Mouse (Mus musculus): ENCODE data around the gene Celf2. TPM values are rescaled to one million over a fixed set of nuclear protein-coding genes. Genes with fewer than 3 reads are reported as not detected.

The Celf2 gene
- total RNA-seq, 2 experiments from 2014 or later, result 478 to 500 TPM

DNA sequence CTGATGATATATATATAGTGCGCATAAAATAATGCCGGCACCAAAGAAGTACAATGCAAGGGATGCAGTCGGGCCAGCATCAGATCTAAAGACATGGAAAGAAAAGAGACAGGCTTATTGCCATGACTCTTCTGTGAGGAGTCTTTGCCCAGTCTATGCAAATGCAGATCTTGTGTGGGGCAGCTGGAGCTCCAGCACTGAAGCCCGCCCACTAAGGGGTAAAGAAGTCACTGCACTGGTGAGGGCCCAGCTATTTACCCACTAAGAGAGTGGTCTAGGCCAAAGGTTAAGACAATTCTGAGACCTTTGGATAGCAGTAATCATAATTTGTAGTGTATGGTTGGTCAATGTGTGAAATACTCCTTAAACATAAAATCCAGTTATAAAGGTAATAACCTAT lies 643.6 kb downstream of the Celf2 start:
- intact Hi-C loops (cut with DNase I), result no loop called here
- DNase-seq (ENCODE audit: low spot score in 2 of 2), result no peak

DNA sequence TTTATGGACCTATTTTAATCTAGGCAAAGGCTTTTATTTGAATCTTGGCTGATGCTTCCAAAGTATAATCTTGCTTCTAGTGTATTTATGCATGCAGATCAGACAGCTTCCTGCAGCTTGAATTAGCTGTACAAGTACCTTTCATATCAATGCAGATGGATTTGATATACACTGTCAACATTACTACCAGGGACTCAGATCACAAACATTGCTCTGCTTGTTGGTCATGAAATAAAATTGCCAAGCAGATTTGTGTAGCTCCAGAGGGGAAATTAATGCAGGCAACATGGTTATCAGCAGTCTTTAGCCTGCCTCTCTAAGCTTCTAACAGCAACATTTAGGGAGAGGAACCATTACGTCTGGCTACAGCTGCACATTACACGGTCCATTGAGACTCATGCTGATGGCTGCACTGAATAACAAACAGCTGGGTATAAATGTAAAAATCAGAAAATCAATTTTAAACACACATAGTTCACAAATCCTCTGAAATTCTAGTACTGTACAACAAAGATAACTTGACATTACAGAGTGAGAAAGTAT lies 659.2 kb downstream of the Celf2 start:
- intact Hi-C loops (cut with DNase I), result no loop called here

DNA sequence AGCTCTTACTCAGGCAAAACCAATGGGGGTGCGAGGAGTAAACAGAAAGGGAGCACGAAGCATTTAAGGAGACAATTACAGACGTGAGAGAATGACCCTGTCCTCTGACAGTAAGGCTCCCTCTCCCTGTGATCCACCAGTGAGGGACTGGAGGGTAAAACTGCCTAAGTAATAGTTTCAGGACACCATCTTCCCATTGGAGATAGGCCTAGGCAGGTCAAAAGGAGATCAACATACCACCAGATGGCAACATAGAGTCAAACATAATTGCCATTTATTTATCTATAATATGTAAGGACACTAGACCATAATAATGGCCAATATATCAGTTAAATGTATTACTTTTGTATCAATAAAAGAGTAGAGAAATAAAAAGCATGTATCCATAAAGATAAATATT lies 660.0 kb downstream of the Celf2 start:
- DNase-seq (ENCODE audit: low spot score in 2 of 2), result no peak
- intact Hi-C loops (cut with DNase I), result no loop called here

More for the DNA sequence above, 659.2 kb downstream of the Celf2 start:
- DNase-seq (ENCODE audit: low spot score in 2 of 2), result no peak

DNA sequence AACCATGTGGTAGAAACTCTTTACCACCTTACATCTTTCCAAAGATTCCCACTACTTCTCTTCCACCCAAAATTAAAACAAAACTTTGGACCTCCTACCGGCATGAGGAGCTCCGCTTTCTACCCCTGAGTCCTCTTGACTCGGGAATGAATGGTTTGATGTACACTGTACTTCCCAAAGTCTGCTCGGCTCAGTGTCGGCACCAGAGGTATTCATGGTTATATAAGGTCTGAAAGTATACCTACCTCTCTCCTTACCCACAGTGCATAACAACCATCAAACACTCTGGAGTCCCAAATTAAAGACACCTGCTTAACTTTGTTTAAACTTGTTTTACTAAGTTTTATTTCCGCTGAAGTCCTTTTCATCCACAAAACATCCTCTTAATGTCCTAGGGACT lies 679.3 kb downstream of the Celf2 start:
- intact Hi-C loops (cut with DNase I), result no loop called here

DNA sequence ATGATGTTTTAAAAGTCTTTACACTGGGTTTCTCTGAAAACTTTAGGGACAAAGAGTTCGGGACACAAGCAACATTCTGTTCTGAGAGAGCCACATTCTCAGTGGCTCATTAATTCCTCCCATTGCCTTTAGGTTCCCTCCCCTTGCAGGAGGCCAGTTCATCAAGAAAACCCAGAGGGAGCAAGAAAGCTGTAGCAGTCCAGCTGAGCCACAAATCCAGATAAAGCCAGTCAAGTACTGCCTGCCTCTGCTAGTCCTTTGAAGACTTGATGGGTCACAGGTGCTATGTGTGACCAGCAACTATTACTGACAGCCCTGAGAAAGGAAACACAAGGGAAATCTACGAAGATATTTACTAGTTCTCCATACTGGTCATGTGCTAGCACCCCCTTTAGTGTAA lies 681.8 kb downstream of the Celf2 start:
- DNase-seq (ENCODE audit: low spot score in 2 of 2), result no peak
- intact Hi-C loops (cut with DNase I), result no loop called here

More for the DNA sequence above, 679.3 kb downstream of the Celf2 start:
- no peak for DNase-seq (ENCODE audit: low spot score in 2 of 2)

DNA sequence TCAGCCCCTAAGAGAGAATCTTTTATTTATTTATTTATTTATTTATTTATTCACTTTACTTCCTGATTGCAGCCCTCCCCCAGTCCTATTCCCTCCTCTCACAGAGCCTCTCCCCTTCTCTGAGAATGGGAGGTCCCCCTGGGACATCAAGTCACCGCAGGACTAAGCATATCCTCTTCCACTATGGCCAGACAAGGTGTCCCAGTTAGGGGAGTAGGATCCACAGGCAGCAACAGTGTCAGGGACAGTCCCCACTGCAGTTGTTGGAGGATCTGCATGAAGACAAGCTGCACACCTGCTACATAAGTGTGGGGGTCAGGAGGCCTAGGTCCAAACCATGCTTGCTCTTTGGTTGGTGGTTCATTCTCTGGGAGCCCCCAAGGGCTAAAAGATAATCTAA lies 686.3 kb downstream of the Celf2 start:
- intact Hi-C loops (cut with DNase I), result no loop called here
- DNase-seq (ENCODE audit: low spot score in 2 of 2), result no peak

DNA sequence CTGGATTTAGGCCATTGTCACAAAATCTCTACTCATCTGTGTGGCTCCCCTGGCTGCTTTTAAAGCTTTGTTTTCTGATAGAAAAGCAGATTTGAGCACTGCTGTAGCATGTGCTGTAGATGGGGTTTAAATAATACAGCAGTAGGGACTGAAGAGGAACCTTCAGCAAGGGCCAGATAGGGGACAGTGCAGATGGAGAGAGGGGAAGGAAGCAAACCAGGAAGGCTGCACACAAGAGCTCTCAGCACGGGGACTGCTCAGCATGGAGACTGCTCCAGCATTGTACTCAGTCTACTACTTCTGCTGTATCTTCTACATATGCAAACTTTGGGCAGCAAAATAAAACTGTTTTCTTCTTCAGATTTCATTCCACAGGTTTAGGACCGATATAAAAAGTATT lies 687.8 kb downstream of the Celf2 start:
- no peak for DNase-seq (ENCODE audit: low spot score in 2 of 2)
- intact Hi-C loops (cut with DNase I), result no loop called here

DNA sequence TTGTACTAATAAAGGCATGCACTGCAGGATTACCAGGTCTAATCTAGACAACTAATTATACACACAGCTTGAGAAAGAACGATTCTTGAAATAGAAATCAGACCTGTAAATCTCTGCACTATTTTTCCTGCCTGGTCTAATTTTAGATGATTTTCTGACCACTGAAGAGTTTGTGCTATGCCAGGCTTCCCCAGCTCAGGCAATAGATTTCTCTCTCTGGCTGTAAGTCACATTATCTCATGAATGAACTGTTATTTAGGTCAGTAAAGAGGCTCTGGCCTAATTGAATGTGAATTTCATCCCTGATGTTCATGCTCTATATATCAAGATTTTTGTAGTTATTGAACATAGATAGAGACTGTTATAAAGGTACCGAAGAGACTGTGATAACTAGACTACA lies 694.1 kb downstream of the Celf2 start:
- intact Hi-C loops (cut with DNase I), result no loop called here

DNA sequence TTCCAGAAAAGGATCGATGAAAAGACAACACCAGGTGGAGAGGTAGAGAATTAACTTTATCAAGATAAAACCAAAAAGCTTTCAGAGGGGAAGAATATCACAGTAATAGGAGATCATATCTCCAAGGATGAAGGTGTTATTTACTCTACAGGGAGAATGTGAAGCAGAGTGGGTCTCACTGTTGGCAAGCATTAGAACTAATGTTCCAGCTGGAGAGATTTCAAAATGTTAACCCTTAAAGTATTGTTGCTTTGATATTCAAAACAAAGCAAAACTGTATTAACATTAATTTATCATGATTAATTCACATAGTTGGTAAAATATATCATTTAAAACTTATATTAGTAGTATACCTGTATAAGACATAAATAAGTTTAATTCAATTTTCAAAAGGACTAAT lies 700.6 kb downstream of the Celf2 start:
- no peak for DNase-seq (ENCODE audit: low spot score in 2 of 2)
- intact Hi-C loops (cut with DNase I), result no loop called here

More for the DNA sequence above, 694.1 kb downstream of the Celf2 start:
- no peak for DNase-seq (ENCODE audit: low spot score in 2 of 2)

DNA sequence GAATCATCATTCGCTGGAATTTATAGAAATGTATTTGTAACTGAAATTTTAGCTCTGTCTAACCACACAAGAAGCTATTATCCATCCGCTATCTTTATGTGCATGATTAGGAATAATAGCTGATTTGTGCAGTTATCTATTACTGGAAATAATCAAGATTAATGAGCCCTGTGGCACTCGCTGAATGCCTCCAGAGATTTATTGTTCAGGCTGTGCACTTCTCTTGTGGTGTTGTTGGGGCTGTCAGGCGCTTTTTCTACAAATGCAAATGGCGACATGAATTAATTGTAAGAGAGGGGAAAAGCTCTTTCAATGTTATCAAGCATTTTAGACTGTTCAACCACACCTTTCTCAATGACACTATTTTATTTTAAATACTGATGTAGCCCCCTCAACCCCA lies 712.6 kb downstream of the Celf2 start:
- intact Hi-C loops (cut with DNase I), result no loop called here

DNA sequence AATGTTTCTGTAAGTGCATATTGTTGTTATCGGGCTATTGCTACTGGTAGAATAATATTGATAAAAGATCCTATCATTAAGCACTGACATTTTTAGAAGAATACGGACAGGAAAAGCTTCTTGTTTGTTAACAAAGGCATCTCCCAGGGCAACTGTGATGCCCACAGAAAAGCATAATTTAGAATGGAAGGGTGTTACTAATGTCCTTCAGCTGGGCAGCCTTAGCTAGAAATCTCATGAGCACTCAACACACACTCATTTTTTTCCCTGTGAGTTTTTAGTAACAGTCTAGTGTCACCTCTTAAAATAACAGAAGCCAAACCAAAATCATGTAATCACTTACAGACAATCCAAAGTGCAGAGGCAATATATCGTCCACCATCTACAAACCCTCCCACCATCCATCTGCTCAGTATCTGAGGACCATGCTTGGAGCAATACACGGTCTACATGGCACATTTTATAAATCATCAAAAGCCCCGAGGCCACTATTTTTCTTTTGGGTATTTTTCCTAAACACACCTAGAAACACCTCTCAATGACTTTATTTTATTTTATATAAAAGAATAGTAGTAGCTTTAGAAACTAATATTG lies 713.3 kb downstream of the Celf2 start:
- DNase-seq (ENCODE audit: low spot score in 2 of 2), result no peak

More for the DNA sequence above, 712.6 kb downstream of the Celf2 start:
- no peak for DNase-seq (ENCODE audit: low spot score in 2 of 2)

DNA sequence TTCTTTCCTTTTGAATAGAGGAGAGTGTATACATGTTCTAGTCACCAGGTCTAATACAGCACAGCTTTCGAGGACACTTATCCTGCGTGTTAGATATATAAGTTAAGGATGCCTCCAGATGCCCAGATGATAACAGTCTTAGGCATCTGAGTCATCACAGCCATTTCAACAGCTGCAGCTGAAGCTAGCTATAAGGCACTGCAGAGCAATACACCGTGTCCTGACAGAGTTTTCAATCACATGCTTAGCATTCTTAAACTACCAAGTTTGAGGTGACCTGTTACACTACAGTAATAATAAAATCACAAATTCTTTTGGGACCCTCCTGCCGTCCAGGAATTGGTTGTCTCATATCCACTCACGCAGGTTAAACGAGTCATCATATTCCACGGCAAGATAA lies 714.5 kb downstream of the Celf2 start:
- intact Hi-C loops (cut with DNase I), result no loop called here

More for the DNA sequence above, 713.3 kb downstream of the Celf2 start:
- intact Hi-C loops (cut with DNase I), result no loop called here

DNA sequence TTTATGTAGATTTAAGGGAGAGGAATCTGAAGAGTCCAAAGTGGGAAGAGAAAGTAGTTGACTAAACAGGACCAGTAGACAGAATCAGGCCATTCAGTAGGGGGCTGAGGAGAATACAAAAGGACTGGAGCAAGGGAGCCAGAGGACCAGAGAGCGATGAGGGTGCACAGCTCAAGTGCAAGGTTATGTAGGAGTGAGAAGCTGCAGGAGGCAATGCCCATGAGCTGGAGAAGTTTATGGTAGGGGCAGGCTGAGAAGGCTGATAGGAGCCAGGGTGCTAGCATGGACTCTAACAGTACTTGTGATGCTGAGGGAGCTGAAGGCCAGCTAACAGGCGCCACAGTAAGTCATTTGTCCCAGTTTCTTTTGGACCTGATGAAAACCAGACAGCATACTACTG lies 718.5 kb downstream of the Celf2 start:
- no peak for DNase-seq (ENCODE audit: low spot score in 2 of 2)
- intact Hi-C loops (cut with DNase I), result no loop called here

More for the DNA sequence above, 714.5 kb downstream of the Celf2 start:
- DNase-seq (ENCODE audit: low spot score in 2 of 2), result no peak

DNA sequence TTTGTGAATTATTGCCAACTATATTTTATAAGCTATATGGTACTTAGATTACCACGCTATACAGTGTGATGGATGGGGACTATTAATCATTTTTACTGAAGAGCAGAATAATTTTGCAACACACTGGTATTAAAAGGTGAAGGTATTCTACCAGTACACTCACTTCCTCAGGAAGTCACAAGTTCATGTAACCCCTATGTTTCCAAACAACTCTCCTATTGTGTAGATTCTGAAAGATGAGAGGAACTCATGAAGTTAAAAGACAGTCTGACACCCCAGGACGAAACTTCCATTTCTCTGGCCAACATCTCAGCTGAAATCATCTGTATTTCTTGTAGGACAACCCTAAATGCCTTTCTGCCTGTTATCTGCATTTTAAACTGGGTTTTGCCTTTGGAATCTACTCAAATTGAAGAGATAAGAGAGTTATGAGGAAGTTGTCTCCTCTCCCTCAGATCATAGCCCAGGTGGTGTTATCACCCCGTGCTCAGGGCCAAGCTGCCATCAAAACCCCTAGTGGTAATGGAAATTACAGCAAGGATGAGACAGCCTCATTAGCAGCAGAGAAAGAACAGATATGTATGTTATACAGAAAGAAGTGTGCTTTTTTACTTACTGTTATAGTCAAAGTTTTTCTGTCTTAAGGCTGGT lies 722.7 kb downstream of the Celf2 start:
- DNase-seq (ENCODE audit: low spot score in 2 of 2), result no peak
- intact Hi-C loops (cut with DNase I), result no loop called here

DNA sequence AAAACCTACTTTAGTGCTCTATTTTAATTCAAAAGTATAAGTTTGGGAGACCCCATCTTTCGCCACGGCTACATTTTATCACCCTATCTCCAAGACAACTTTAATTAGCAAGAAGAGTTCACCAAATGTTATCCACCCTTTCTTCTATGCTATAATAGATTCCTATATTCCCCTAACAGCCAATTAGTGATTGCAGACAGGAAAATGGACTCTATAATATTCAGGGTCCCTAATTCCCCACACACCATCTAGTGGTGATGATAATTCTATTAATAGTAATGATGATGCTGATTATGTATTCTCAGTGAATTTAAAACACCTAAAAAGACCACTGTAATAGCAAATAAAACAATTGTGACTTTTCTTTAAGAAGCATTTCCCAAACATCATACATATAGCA lies 739.1 kb downstream of the Celf2 start:
- no peak for DNase-seq (ENCODE audit: low spot score in 2 of 2)
- intact Hi-C loops (cut with DNase I), result no loop called here

DNA sequence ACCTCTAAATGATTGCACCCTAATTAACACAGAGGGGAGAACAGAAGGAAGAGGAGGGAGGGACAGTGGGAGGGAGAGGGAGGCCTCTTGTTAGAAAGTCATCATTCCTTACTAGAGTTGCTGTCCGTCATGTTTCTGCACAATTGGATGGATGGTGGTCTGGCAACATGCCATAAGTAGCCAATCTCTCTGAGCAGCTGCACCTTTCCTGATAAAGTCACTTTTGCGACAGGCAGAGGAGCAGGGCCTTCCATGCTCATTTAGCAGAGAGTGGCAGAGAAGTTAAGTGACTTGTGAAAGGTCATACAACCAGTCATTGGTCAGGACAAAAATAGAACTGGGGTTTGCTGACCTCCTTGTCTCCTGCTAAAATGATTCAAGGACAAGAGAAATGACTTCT lies 747.0 kb downstream of the Celf2 start:
- intact Hi-C loops (cut with DNase I), result no loop called here
- no peak for DNase-seq (ENCODE audit: low spot score in 2 of 2)

DNA sequence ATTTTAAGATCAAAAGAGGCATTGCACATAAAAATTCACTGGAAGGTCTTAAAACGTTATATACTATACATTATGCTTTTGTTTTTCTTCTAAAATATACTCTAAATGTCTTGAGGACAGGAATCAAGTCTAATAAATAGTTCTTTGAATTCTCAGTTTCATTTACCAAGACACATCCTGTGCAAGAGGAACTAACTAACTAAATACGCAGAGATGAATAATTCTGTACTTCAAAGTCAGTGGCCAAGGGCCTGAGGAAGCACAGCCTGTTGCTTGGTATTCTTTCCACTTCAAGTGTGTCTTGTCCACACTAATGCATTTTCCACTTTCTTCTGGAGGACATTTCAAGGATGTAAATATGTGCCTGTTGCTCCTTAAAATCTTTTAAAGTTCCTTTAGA lies 766.2 kb downstream of the Celf2 start:
- intact Hi-C loops (cut with DNase I), result no loop called here
- no peak for DNase-seq (ENCODE audit: low spot score in 2 of 2)

DNA sequence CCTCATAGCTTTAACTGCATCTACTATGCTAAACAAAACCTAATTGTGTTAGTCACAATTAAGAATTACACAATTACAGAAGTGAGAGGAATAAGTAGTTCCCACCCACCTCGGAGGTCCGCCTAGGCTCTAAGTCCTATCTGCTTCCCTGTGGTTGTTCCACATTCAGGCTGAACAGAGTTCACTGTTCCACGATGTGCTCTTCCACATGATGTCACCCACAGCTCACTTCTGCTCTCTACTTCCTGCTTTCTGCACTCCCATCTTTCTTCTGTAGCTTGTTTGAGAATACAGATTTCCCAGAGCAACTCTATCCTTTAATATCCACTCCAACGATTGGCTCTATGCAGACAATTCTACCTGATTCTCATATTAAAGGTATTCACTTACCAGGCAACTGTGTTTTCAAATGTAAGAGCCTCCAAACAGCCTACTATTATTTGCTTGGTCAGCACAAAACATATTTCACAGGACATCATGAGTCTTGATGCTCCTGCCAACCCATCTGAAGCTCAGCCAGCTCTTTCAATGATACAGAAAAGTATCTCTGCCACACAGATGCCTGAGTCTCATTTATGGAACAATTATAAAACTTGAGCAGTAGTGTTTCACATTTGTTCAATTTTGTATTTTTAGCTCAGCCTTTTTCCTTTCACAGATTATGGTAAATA lies 769.2 kb downstream of the Celf2 start:
- intact Hi-C loops (cut with DNase I), result no loop called here
- DNase-seq (ENCODE audit: low spot score in 2 of 2), result no peak

DNA sequence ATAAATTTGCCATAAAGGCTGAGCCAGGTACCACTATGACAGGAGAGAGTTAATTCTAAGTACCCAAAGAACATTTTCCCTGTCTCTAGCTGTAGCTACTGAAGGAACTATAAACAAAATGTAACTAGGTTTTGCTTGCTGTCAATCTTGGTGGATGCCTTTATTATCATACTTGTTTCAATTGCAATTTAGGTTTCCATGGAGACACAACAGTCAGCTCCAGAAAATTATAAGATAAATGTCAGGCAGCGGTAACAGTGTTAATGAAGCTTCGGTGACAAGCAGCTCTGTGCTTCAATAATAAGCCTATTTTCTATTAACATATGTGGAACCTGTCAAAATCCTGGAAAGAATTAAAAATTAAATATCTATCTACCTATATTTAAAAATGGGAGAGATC lies 777.3 kb downstream of the Celf2 start:
- DNase-seq (ENCODE audit: low spot score in 2 of 2), result no peak
- intact Hi-C loops (cut with DNase I), result no loop called here

DNA sequence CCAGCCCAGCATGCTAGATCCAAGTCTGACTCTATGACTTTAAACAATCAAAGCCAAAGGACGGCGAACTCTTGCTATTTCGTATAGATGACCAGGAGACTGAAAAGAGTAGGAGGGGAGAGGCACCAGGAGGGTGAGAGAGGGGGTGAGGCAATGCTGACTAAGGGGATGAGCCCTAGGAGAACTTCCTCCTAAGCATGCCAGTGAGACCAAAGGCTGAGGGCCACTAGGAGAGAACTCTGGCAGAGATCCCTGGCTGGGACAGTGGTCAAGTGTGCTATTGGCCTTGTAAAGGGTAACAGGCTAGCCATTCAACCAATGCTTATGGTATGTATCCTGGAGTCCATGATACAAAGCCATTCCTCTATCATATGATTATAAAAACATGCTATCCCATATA lies 778.5 kb downstream of the Celf2 start:
- DNase-seq (ENCODE audit: low spot score in 2 of 2), result no peak
- intact Hi-C loops (cut with DNase I), result no loop called here

DNA sequence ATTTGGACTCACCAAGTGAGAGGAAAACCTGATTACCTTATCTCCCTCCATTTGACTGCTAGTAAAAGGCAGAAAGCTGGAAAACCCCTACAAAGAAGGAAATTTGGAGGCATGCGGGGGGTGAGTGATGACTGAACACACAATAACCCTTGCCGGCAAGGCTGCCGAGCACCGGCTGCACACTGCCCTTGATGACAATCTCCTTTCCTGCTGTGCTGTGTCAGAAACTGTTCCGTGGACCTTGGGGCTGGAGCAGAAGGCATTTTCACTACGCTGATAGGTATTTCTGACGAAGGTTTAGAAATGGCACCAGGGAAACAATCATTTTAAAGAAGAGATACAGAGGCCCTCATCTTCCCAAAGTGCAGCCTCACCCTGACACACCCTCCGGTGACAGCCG lies 779.4 kb downstream of the Celf2 start:
- intact Hi-C loops (cut with DNase I), result no loop called here
- no peak for DNase-seq (ENCODE audit: low spot score in 2 of 2)
